Mouse (Mus musculus) cerebellum, adult 2 months (tissue): ENCODE measurements around the gene Rassf3. TPM values are rescaled to one million over a fixed set of nuclear protein-coding genes. Genes with fewer than 3 reads are reported as not detected.

Experiments
- DNase-seq, 2 experiments: peaks; one replicate each; pipeline ENCODE4 v3.0.0; 2021
- H3K27ac ChIP-seq: fragments of 200-500 bp; 2 replicates; pipeline ENCODE4 v1.5.1; 2012; ENCODE audit warnings: low read length, control low read depth, inconsistent platforms; ENCODE audit not compliant: insufficient read depth
- H3K27me3 ChIP-seq: fragments of 200-500 bp; 2 replicates; pipeline ENCODE4 v1.6.1; 2012; ENCODE audit warnings: inconsistent platforms, mild to moderate bottlenecking, low read length, moderate library complexity; ENCODE audit not compliant: control insufficient read depth, insufficient read depth
- H3K4me1 ChIP-seq: fragments of 200-500 bp; 2 replicates; pipeline ENCODE4 v1.6.1; 2011; ENCODE audit warnings: low read length; ENCODE audit not compliant: control insufficient read depth, insufficient read depth
- H3K4me3 ChIP-seq: fragments of 200-500 bp; replicated peaks from 2 replicates; pipeline ENCODE3; 2011; ENCODE audit warnings: mild to moderate bottlenecking, low read depth, low read length, control low read depth; ENCODE audit not compliant: insufficient read depth
- CTCF ChIP-seq: fragments of 200-500 bp; IDR thresholded peaks from 2 replicates; pipeline ENCODE4 v1.5.1; 2011; ENCODE audit warnings: low read depth, mild to moderate bottlenecking, control low read depth, low read length, moderate library complexity, borderline replicate concordance; ENCODE audit not compliant: insufficient read depth
- POLR2A ChIP-seq: fragments of 200-500 bp; IDR thresholded peaks from 2 replicates; pipeline ENCODE4 v1.6.1; 2011; ENCODE audit warnings: low read length, control low read depth, borderline replicate concordance; ENCODE audit not compliant: insufficient read depth
- WGBS: fragments of 180-500 bp; shearing (Covaris S2); methylation state at CpG from one replicate; pipeline ENCODE4 v1.1.7; 2018; 5-methylcytosine and 5-hydroxymethylcytosine counted together
- polyA plus RNA-seq: library from polyadenylated mRNA; depleted of rRNA; stranded (reverse); fragments of >200 nt; gene quantifications from 2 replicates; pipeline ENCODE4 v1.2.3, GENCODE M21; 2012

Rassf3 gene
- polyA plus RNA-seq, 1 experiment: 17.8 TPM

DNA sequence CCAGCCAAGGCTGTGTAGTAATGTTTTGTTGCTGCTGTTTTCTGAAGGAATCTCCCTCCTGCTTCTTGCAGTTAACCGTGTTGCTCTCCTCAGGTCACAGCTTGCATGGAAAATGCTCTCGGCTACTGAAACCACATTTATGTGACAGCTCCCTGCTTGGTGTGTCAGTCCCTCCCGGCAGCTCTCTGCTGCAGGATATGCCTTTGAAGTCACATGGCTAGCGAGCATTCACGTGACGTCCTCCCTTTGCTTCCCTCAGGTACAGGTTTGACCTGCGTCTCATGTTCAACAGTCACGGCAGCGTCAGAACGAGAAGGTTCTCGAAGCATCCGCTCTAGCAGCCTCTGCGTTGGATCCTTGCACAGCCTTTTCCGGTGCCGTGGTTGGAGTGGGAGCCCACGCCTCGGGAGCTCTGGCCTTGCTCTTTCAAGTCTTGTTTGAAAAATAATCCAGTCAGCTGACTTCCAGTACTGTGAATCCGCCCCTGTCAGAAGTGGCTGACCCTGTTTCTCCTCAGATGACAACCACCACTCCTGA is 81.3 kb downstream of the Rassf3 start:
- peaks cover 14% of the 10 kb centered on the region; the same call in 1 of the 2 replicates for H3K4me1 ChIP-seq
- H3K27me3 ChIP-seq: no peaks in the 10 kb centered on the region
- no peak overlapping the region for H3K4me3 ChIP-seq
- WGBS: 93% methylated on average over 18 of the region's 18 CpGs
- no peak overlapping the region for H3K27ac ChIP-seq
- no peak for DNase-seq
- TF ChIP-seq POLR2A (no peak), CTCF (no peak)

- Histone ChIP-seq H3K27me3 (no peaks in the 10 kb centered on the region), H3K4me3 (no peak overlapping the region), H3K27ac (no peak overlapping the region), H3K4me1 (peaks cover 19% of the 10 kb centered on the region)
- TF ChIP-seq POLR2A (no peak), CTCF (no peak)
- WGBS: 54% methylated on average over 6 of the region's 6 CpGs
- DNase-seq: no peak
These were observed 81.9 kb downstream of the Rassf3 start for GRCm38 (mm10) chr10:121394270-121394669.

GRCm38 (mm10) chr10:121391901-121392300 is 84.2 kb downstream of the Rassf3 start:
- H3K27ac ChIP-seq: peak overlapping the region; percentile 1; the same call in 1 of the 2 replicates
- H3K4me1 ChIP-seq: peaks cover 19% of the 10 kb centered on the region
- no peaks in the 10 kb centered on the region for H3K27me3 ChIP-seq
- no peak overlapping the region for H3K4me3 ChIP-seq
- peak; percentile 54 to 56 for DNase-seq
- 41% methylated on average over 8 of the region's 8 CpGs for WGBS
- TF ChIP-seq POLR2A (no peak), CTCF (no peak)

GRCm38 (mm10) chr10:121390602-121391001 is 85.5 kb downstream of the Rassf3 start:
- Histone ChIP-seq H3K4me3 (no peak overlapping the region), H3K27me3 (no peaks in the 10 kb centered on the region), H3K4me1 (peaks cover 19% of the 10 kb centered on the region), H3K27ac (no peak overlapping the region)
- DNase-seq: no peak
- no peak for TF ChIP-seq POLR2A
- TF ChIP-seq CTCF: no peak
- 87% methylated on average over 10 of the region's 10 CpGs for WGBS

DNA sequence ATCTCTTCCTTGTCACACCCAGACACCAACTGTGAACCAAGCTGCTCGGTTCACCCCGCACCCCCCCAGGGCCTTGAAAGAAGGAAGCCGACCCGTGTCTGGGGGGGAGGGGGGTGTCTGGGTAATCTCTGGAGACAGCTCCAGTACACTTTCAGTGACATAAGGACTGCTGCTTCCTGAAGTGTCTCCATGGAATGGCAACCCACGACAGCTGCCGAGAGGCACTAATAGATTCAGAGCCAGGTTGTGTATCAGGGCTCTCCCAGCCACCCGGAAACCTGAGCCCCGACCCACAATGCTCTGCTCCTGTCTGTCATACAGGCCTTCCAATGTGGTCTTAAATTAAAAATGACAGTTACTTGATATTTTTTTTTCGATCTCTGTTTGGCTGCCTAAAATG is 89.8 kb downstream of the Rassf3 start:
- no peak overlapping the region for H3K27ac ChIP-seq
- DNase-seq: no peak
- no peak for TF ChIP-seq CTCF
- no peak for TF ChIP-seq POLR2A
- no peaks in the 10 kb centered on the region for H3K27me3 ChIP-seq
- WGBS: 38% methylated on average over 9 of the region's 9 CpGs
- peaks cover 10% of the 10 kb centered on the region for H3K4me1 ChIP-seq
- no peak overlapping the region for H3K4me3 ChIP-seq

DNA sequence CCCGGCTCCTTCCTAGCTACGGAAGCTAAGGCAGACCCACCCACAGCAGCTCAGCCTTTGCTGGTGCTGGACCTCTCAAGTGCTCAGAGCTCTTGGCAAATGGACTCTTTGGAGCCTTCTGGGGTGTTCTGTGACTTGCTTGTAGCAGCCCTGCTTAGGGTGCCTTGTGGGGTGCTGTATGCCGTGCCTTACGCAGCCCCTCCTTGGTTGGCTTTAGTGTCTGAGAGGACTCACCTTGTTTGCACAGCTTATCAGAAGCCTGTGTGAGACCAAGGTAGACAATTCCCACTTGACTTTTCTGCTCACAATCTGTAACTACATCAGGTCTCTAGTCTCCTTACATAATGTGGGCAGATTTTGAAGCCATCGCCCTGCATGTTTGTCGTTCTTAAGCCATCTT is 90.5 kb downstream of the Rassf3 start:
- TF ChIP-seq CTCF (no peak), POLR2A (no peak)
- H3K4me1 ChIP-seq: peaks cover 5% of the 10 kb centered on the region
- no peak for DNase-seq
- H3K4me3 ChIP-seq: no peak overlapping the region
- H3K27ac ChIP-seq: no peak overlapping the region
- H3K27me3 ChIP-seq: no peaks in the 10 kb centered on the region
- 96% methylated on average over 6 of the region's 6 CpGs for WGBS

DNA sequence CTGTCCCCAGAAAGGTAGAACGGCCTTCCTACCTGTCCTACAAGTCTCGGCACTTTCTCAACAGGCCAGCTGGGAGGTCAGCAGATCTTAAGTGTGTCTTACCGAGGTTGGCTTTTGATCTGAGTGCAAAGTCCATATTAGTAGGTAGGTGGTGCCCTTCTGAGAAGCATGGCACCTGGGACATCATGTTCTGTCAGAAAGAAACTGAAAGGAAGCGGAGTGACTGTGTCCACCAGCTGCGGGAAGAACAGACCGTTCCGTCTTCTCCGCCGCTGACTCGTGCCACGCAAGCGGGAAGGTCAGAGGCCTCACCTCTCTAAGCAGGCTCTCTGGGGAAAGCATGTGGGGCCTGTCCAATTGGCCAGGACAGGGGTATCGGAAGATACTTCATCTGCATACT is 91.4 kb downstream of the Rassf3 start:
- 92% methylated on average over 13 of the region's 13 CpGs for WGBS
- TF ChIP-seq CTCF (no peak), POLR2A (no peak)
- H3K27ac ChIP-seq: no peak overlapping the region
- peaks cover 3% of the 10 kb centered on the region for H3K4me1 ChIP-seq
- H3K27me3 ChIP-seq: no peaks in the 10 kb centered on the region
- no peak for DNase-seq
- H3K4me3 ChIP-seq: no peak overlapping the region

DNA sequence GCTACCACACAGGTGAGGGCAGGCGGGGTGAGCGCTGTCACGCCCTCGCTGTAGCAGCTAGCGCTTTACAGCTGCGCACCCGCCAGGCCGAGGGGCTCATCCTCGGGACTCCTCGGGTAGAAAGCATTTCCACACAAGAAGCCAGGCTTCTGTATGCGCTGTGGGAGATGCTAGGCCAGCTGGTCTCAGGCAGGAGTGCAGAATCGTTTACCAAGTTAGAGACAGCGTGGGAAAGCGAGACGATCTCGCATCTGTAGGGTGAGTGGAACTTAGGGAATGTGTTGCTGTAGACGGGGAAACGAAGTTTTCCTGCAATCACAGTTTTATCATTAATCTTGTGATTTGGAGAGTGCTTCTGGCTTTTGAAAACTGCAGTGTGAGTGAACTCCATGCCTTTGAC is 94.9 kb downstream of the Rassf3 start:
- H3K27me3 ChIP-seq: no peaks in the 10 kb centered on the region
- H3K27ac ChIP-seq: no peak overlapping the region
- TF ChIP-seq CTCF (no peak), POLR2A (no peak)
- no peak overlapping the region for H3K4me3 ChIP-seq
- WGBS: 92% methylated on average over 18 of the region's 18 CpGs
- no peak for DNase-seq
- no peaks in the 10 kb centered on the region; the same call in 1 of the 2 replicates for H3K4me1 ChIP-seq
